Mouse (Mus musculus) frontal cortex, postnatal 14 days (tissue): ENCODE measurements at regions not wholly inside any gene's neighbourhood (a gene's known extent, or its start where the extent isn't known, plus 50 kb on each side); places are given as distances from the start of the nearest gene placed in this dataset.

Experiments
- DNase-seq, 2 experiments: peaks; one replicate each; pipeline ENCODE4 v3.0.0; 2022; ENCODE audit warnings: low spot score in 2 of 2

- no peak for DNase-seq
These were observed 197.3 kb upstream of the Gm6793 start for GRCm38 (mm10) chr8:112212170-112212569.

GRCm38 (mm10) chr8:112196423-112196822 lies 181.6 kb upstream of the Gm6793 start:
- DNase-seq: no peak

DNA sequence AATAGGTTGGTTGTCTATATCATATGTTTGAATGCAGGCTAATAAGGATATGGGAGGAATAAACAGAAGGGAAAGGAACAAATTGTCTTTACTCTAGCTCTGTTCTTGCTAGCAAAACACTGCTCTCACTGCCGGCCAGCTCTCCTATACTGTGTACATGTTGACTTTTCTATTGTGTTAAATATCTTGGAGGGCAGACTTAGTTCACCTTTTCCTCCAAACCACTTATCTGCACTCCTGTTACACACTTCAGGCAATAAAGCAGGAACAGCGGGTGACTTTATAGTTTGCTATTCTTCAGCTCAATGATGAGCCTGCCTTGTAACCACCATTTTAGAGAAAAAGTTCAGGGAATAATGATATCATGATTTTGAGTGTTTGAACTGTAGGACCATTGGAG lies 181.0 kb upstream of the Gm6793 start:
- no peak for DNase-seq

DNA sequence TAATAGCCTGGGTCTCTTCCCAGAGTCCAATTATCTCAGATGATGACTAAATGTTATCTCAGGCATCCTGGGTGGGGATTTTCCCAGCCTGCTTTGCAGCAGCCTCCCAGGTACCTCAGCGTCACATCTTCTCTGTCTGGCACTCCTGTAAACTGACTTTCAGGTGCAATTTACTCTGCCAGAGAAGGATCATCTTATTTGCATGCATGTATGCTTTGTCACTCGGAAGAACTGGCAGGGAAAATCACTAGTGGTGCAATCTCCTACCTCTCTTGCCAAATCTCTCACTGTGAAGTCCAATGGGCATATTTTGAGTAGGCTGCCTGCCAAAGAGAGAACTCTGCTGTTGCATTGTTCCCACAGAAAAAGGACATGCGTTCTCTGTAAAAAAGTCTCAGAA lies 177.0 kb upstream of the Gm6793 start:
- no peak for DNase-seq

DNA sequence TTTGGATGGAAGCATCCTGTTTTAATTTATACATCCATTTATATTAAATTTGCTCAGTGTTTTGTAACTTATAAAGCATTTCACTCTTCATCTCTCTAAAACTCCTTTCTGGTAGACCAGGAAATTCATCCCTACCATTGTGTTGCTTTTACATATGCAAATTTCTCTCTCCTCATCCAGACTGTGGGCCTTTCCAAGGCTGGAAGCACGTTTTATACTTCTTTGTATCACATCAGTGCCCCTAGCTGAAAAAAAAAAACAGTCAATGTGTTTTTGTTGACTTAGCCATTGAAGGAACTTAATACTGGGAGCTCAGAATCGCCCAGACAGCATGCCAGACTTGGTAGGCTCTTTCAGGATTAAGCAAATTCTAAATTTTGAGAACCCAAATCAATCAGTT lies 174.9 kb upstream of the Gm6793 start:
- no peak for DNase-seq

GRCm38 (mm10) chr8:112170184-112170583 lies 155.3 kb upstream of the Gm6793 start:
- no peak for DNase-seq

GRCm38 (mm10) chr8:112156656-112157055 lies 141.8 kb upstream of the Gm6793 start:
- DNase-seq: no peak

GRCm38 (mm10) chr8:112138924-112139323 lies 124.1 kb upstream of the Gm6793 start:
- no peak for DNase-seq

- no peak for DNase-seq
These were observed 115.4 kb upstream of the Gm6793 start for GRCm38 (mm10) chr8:112130196-112130595.

DNA sequence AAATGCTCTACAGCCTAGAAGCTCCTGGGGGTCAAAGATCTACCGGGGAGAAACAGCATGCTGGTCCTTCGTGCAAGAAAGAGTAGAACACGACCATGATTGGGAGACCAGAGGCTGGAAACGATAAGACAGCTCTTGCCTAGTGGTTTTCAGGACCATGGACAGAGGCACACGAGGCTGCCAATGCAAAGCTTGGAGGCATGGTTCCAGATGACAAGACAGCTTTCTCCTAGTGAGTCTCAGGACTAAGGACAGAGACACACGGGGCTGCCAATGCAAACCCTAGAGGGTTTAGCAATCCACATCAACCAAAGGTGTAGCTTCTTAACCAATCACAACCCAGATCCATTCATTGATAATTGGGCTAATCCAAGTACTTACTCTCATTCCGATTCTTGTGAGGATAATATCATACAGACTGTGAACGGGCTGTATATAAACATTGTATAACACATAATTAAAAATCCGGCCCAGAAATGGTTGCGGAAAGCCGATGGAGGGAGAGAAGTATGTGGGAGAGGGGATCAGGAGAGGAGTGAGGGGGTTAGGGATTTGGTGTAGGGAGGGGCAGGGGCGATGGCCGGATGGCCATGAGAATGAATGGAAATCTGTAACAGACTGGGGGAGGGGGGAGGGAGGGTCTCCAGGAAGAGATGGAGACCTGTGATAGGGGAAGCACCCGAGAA lies 114.1 kb upstream of the Gm6793 start:
- DNase-seq: no peak

GRCm38 (mm10) chr8:112111950-112112349 lies 97.1 kb upstream of the Gm6793 start:
- DNase-seq: no peak

- peak; percentile 20 to 40 for DNase-seq
These were observed 83.2 kb upstream of the Gm6793 start for GRCm38 (mm10) chr8:112097883-112098635.

DNA sequence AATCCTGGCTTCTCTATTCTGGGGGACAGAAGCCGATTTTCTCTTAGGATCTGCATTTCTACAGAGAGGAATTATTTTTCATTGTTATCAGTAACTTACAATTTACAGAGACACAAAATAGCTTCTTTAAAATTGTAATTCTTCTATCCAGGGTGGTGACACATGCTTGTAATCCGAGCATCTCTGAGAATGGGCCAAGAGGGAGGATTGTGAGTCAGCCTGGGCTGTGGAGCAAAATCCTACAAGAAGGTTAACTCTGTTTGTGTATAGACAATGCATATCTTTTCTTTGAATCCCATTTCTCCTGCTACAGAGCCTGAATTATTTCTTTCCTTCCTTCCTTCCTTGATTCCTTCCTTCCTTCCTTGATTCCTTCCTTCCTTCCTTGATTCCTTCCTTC lies 80.0 kb upstream of the Gm6793 start:
- DNase-seq: no peak

DNA sequence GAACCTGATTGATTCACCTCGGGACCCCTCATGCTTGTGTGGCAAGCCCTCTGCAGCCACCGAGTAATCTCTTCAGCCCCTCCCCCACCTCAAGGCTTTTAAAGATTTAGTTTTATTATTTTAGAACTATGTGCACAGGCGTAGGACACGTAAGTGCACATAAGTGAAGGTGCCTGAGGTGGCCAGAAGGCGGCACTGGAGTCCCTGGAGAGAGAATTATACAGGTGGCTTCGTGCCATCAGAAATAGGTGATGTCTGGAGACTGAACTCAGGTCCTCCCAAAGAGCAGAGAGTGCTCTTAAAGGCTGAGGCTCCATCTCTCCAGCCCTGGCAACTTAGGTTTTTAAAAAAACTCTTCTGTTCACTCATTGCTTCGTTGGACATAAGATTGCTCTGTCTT lies 78.7 kb upstream of the Gm6793 start:
- no peak for DNase-seq

- DNase-seq: no peak
These were observed 78.0 kb upstream of the Gm6793 start for GRCm38 (mm10) chr8:112092831-112093230.

- no peak for DNase-seq
These were observed 63.8 kb upstream of the Gm6793 start for GRCm38 (mm10) chr8:112078621-112079020.

DNA sequence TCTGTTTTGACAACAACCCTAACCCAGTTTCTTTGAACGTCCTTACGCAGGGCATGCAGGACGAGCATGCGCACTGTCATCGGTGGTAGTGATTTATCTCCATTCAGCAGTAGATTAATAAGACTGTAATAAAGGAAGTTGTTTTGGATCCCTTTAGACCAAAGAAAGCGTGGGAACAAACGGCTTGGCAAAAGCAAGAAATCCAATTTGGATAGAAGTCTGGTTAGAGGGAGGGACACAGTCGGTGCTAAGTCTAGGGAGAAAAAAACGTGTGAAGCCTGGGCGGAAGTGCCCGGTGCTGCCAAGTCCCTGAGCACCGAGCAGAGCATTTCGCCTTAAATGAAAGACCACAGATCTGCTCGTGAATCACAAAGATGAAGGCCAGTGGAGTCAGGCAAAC lies 57.4 kb upstream of the Gm6793 start:
- DNase-seq: no peak

- no peak for DNase-seq
These were observed 55.4 kb upstream of the Gm6793 start for GRCm38 (mm10) chr8:112070251-112070650.
